Mouse (Mus musculus) cerebellum, adult 2 months (tissue): ENCODE data around the gene Lpo.

Source experiments
- CTCF ChIP-seq: fragments of 200-500 bp; IDR thresholded peaks from 2 replicates; pipeline ENCODE4 v1.5.1; 2011; ENCODE audit warnings: low read depth, mild to moderate bottlenecking, control low read depth, low read length, moderate library complexity, borderline replicate concordance; ENCODE audit not compliant: insufficient read depth
- POLR2A ChIP-seq: fragments of 200-500 bp; IDR thresholded peaks from 2 replicates; pipeline ENCODE4 v1.6.1; 2011; ENCODE audit warnings: low read length, control low read depth, borderline replicate concordance; ENCODE audit not compliant: insufficient read depth

DNA sequence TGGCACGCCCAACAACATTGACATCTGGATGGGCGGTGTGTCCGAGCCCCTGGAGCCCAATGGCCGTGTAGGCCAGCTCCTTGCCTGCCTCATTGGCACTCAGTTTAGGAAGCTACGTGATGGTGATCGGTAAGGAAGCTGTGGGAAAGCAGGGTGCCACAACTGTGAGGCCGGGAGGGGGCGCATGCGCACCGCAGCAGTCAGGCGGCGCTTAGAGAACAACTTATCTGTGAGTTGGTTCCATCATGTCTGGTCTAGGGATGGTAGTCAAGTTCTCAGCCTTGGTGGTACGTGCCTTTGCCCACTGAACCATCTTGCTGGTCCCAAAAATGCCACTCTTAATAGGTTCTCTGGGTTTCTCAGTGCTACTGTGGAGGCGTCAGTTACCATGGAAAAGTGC, 25.5 kb downstream of the Lpo start:
- peak; percentile 53 for TF ChIP-seq CTCF
- TF ChIP-seq POLR2A, result no peak
